Mouse (Mus musculus) heart, adult 2 months (tissue): ENCODE data around the gene Tpk1.

Source experiments
- CTCF ChIP-seq: fragments of 200-600 bp; IDR thresholded peaks from 2 replicates; pipeline ENCODE4 v1.8.1; 2022; ENCODE audit warnings: antibody characterized with exemption, mild to moderate bottlenecking, moderate library complexity
- POLR2A ChIP-seq: fragments of 200-500 bp; IDR thresholded peaks from 2 replicates; pipeline ENCODE4 v1.6.1; 2011; ENCODE audit warnings: mild to moderate bottlenecking, low read depth, low read length, control low read depth; ENCODE audit not compliant: insufficient read depth

- TF ChIP-seq POLR2A (no peak), CTCF (no peak)
Observed at GRCm38 (mm10) chr6:43674986-43675760, 9.1 kb upstream of the Tpk1 start.
